Mouse (Mus musculus): ENCODE results near the gene Rps21.

Rps21 gene

DNA sequence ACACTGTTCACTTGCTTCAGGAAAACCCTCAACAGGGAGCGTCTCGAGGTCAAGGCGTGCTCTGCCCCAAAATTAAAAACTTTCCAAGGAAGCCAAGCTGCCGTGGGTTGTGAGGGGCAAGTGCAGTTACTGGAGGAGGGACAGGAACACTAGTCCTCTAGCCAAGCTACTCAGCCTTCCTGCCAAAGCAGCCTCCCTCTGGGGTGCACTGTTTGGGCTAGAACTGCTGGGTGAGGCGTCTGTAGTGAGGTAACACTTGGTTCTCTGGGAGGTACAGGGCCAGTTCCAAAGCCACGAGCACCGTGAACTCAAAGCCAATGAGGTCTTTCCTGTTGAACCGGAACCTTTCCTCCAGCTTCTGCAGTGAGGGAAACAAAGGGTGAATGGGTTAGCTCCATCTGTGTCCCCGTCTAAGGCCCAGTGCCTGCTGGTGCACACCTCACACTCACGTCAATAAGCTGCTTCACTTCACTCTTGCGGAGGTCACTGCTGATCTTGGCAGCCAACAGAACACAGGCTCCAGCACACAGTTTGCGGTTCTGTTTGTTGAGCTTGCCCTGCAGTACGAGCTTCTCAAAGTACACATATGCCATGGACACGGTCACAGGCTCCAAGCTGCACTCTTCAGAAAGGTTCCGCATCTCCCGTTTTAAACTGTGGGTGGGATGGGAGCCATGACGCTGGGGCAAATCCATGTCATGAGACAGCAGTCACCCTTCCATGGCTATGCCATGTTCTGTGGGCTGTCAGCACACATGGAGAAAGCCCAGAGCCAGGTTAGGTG, 2.8 kb downstream of the Rps21 start:
- POLR2A ChIA-PET: interaction anchor here in 3 of 4 experiments (0.6 to 13.2 kb wide), 37 partner anchors 9 to 1283 kb away, joined by 3 to 506 read pairs (median 5); partner anchors contain the start of genes Cables2 (in 3 of the 3), Lama5 (in 2 of the 3), Gata5 (in 1 of the 3) and Ogfr (in 1 of the 3)
- CTCF ChIA-PET: interaction anchor here in 2 of 4 experiments (0.6 to 1.3 kb wide), 2 partner anchors 87 to 476 kb away, joined by 4 to 5 read pairs; no protein-coding TSS in a partner anchor

- CTCF ChIA-PET: interaction anchor here in 1 of 4 experiments (1.3 kb wide), 1 partner anchor 86 kb away, joined by 4 read pairs; no protein-coding TSS in a partner anchor
- POLR2A ChIA-PET: interaction anchor here in 3 of 4 experiments (0.6 to 13.2 kb wide), 33 partner anchors 8 to 347 kb away, joined by 3 to 506 read pairs (median 6); partner anchors contain the start of genes Cables2 (in 3 of the 3), Lama5 (in 2 of the 3), Ogfr (in 1 of the 3) and Osbpl2 (in 1 of the 3)
These were observed 3.7 kb downstream of the Rps21 start for GRCm38 (mm10) chr2:180260610-180261480.

DNA sequence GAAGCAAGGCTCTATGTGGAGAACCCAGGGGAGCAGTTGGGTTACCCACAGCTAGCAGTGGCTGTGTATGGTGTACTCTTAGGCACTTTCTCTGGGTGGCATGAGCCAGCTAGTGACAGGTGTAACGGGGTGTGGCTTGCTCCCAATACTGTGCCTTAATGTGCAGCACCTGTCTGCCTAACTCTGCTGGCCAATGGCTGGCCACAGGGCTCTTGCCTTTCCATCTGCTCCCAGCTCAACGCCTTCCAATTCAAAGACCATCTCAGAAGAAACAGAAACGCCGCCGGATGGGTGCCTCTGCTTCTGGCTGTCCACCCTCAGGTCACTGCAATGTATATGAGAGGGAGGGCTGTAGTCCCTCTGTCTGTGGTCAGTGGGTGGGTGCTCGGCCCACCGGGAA, 4.7 kb downstream of the Rps21 start:
- CTCF ChIA-PET: interaction anchor here in 2 of 4 experiments (0.9 to 1.7 kb wide), 3 partner anchors 11 to 14 kb away, joined by 3 read pairs; partner anchors contain the start of gene Cables2 (in 1 of the 2)
- POLR2A ChIA-PET: interaction anchor here (1.0 to 13.2 kb wide), 16 partner anchors 10 to 346 kb away, joined by 3 to 506 read pairs (median 14); partner anchors contain the start of genes Cables2 (in 3 of the 4), Lama5 (in 2 of the 4) and Gata5 (in 1 of the 4)

GRCm38 (mm10) chr2:180262441-180262840, 5.3 kb downstream of the Rps21 start:
- ChIA-PET CTCF (interaction anchor here in 2 of 4 experiments (0.9 to 1.7 kb wide), 3 partner anchors 10 to 14 kb away, joined by 3 read pairs; partner anchors contain the start of gene Cables2 (in 1 of the 2)), POLR2A (interaction anchor here (0.8 to 13.2 kb wide), 15 partner anchors 9 to 236 kb away, joined by 3 to 506 read pairs (median 23); partner anchors contain the start of genes Cables2 (in 3 of the 4), Lama5 (in 2 of the 4) and Gata5 (in 1 of the 4))

DNA sequence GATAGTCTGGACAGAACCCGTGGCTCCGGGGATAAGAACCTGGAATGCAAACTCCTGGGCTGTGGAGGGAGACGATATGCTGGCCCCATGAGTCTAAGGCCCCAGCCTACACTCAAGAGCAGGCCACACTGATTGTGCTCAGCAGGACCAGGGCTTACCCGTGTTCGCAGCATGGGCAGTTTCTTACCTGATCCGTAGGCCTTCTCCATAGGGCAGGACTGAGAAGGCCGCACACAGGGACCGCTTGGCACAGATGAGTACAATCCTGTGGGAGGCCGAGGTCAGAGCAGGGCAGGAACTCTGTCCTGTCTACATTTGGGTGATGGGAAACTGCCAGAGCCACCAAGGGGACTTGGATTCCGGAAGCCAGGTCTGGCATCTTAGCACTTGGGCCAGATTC, 5.7 kb downstream of the Rps21 start:
- CTCF ChIA-PET: interaction anchor here in 2 of 4 experiments (1.6 to 1.7 kb wide), 2 partner anchors 13 kb away, joined by 3 read pairs; no protein-coding TSS in a partner anchor
- POLR2A ChIA-PET: interaction anchor here (0.8 to 13.2 kb wide), 13 partner anchors 9 to 236 kb away, joined by 3 to 506 read pairs (median 4); partner anchors contain the start of genes Cables2 (in 2 of the 4), Gata5 (in 1 of the 4) and Lama5 (in 1 of the 4)

- CTCF ChIA-PET: no interaction called here
- POLR2A ChIA-PET: interaction anchor here in 2 of 4 experiments (1.3 to 10.3 kb wide), 6 partner anchors 9 to 40 kb away, joined by 3 to 268 read pairs (median 33); partner anchors contain the start of gene Rps21 (in 2 of the 2)
These were observed 10.8 kb downstream of the Rps21 start for GRCm38 (mm10) chr2:180267955-180268354.

DNA sequence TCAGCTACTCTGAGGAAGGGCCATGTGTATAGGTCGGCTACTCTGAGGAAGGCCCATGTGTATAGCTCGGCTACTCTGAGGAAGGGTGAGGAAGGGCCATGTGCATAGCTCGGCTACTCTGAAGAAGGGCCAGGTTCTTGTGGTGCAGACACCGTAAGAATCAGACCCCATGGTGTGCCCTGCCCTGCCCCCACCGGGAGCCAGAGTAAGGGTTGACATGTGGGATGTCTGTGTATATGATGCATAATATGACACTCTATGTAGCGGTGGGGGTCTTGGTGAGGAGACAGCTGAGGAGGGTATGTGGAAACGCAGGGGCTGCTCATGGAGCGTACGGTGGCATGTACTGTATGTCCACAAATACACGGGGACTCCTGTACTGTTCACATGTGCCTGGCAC, 12.2 kb downstream of the Rps21 start:
- POLR2A ChIA-PET: interaction anchor here (0.5 to 10.3 kb wide), 9 partner anchors 9 to 1274 kb away, joined by 3 to 268 read pairs (median 5); partner anchors contain the start of genes Rps21 (in 3 of the 4) and Lama5 (in 1 of the 4)
- CTCF ChIA-PET: interaction anchor here in 1 of 4 experiments (1.0 kb wide), 1 partner anchor 18 kb away, joined by 5 read pairs; no protein-coding TSS in a partner anchor

DNA sequence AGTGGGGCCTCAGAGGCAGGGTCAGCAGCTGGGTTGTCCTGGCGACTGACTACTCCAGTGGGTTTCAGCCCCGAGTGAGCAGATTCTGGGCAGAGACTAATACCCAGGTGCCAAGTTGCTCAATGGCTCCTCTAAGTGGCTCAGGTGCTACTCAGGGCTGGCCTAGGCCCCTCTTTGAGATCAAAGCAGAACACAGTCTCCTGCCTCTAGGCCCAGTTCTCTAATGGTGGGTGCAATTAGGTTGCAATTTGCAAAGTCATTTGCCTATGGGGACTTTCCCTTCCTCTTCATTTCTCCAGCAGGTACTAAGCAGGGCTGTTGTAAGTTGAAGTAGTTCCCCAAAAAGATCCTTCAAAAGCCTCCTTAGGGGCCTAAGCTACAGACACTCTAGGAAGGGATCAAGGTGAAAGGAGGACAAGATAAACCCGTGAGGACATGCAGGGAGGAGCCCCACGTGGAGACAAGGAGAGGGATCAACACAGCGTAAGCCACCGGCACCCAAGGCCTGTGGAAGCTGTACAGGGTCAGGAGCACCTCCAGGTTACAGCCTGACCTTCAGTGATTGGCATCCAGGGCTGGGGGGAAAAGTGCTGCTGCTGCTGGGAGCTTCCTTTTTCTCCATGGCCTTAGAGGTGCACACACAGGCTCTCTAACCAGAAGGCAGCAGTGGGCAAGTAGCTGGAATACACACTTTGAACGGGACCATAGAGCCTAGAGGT, 13.5 kb downstream of the Rps21 start:
- CTCF ChIA-PET: interaction anchor here in 3 of 4 experiments (0.5 to 1.7 kb wide), 8 partner anchors 19 to 478 kb away, joined by 3 to 5 read pairs (median 4); no protein-coding TSS in a partner anchor
- POLR2A ChIA-PET: interaction anchor here (0.7 to 10.3 kb wide), 20 partner anchors 8 to 97 kb away, joined by 3 to 268 read pairs (median 5); partner anchors contain the start of genes Rps21 (in 4 of the 4) and Rbbp8nl (in 1 of the 4)

DNA sequence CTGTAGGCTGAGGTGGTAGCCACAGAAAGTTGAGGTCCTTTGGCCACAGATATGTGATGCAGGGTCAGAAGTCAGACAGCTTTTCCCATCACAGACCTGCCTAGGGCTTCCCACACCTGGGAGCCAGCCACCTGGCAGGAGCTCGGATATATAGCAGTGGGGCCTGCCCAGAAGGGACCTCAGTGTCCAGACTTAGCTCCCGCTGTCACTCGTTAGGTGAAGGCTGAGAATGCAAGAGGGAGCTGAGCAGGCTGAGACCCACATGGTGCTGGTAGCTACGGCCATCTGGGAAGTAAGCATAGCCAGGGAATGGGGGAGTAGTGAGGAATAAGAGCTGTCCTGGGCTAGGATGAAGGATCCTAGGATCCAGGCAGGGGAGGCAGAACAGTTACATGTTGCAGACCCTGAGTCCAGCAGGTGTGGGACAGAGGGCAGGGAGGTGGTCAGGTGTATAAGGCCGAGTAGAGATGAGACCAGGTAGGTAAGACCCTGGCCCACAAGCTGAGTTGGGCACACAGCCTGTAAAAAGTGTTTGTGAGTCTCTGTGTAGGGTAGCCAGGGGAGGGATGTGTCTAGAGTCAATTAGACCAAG, 14.7 kb downstream of the Rps21 start:
- POLR2A ChIA-PET: interaction anchor here (0.5 to 10.3 kb wide), 30 partner anchors 9 to 438 kb away, joined by 3 to 268 read pairs (median 3); partner anchors contain the start of genes Rps21 (in 4 of the 4), Rbbp8nl (in 2 of the 4), Dido1 (in 1 of the 4) and Gid8 (in 1 of the 4)

GRCm38 (mm10) chr2:180272884-180273321, 15.7 kb downstream of the Rps21 start:
- POLR2A ChIA-PET: interaction anchor here (0.6 to 10.3 kb wide), 22 partner anchors 11 to 382 kb away, joined by 3 to 268 read pairs (median 4); partner anchors contain the start of genes Rps21 (in 4 of the 4), Lsm14b (in 1 of the 4), Rbbp8nl (in 1 of the 4) and Slco4a1 (in 1 of the 4)
- CTCF ChIA-PET: interaction anchor here (0.6 to 2.3 kb wide), 14 partner anchors 11 to 723 kb away, joined by 3 to 9 read pairs (median 4); no protein-coding TSS in a partner anchor

More for the DNA sequence above, 14.7 kb downstream of the Rps21 start:
- CTCF ChIA-PET: interaction anchor here in 3 of 4 experiments (0.8 to 2.3 kb wide), 9 partner anchors 75 to 201 kb away, joined by 3 to 9 read pairs (median 5); no protein-coding TSS in a partner anchor

DNA sequence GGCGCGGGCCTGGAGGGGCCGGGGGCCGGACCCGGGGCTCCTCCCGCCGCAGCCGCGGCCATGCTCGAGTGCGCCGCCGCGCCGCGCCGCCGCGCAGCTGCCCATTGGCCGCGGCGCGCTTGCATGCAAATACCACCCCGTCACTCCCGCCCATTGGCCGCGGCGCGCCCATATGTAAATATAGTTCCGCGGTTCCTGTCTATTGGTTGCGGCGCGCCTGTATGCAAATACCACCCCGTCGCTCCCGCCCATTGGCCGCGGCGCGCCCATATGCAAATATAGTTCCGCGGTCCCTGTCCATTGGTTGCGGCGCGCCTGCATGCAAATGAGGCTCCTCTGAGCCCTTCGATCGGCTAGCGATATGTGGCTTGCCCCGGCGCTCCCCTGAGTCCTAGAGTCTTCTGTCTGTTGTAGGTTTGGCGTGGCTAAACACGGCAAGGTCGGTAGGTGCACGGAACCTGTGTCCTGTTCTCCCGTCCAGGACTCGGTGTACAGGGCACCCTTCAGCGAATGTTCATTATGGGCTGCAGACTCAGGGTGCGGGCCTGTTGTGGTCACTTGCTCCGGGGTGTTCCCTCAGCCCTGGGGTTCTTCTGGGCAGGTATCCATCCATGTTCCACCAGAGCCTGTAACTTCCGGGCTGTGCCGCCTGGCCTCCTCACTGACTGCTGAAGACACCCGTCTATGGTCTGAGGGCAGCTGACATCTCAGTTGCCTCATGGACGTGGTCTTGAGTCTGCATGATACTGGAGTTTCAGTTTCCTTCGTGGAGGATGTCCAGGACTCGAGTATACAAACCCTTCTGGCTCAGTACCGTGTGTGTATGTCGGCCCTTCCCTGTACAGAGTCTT, 16.4 kb downstream of the Rps21 start, which contains the start of gene Cables2:
Cables2 (minus strand) TSS at position 103 of the 851 bp plus-strand sequence.
- ChIA-PET CTCF (interaction anchor here (0.6 to 2.3 kb wide), 14 partner anchors 12 to 722 kb away, joined by 3 to 9 read pairs (median 4); no protein-coding TSS in a partner anchor), POLR2A (interaction anchor here (0.6 to 10.3 kb wide), 17 partner anchors 12 to 382 kb away, joined by 3 to 268 read pairs (median 3); partner anchors contain the start of genes Rps21 (in 3 of the 4), Lsm14b (in 1 of the 4), Rbbp8nl (in 1 of the 4) and Slco4a1 (in 1 of the 4))

GRCm38 (mm10) chr2:180274523-180274922, 17.3 kb downstream of the Rps21 start:
- POLR2A ChIA-PET: interaction anchor here in 3 of 4 experiments (0.5 to 10.3 kb wide), 9 partner anchors 11 to 262 kb away, joined by 3 to 268 read pairs (median 4); partner anchors contain the start of genes Rps21 (in 3 of the 3) and Rbbp8nl (in 1 of the 3)

DNA sequence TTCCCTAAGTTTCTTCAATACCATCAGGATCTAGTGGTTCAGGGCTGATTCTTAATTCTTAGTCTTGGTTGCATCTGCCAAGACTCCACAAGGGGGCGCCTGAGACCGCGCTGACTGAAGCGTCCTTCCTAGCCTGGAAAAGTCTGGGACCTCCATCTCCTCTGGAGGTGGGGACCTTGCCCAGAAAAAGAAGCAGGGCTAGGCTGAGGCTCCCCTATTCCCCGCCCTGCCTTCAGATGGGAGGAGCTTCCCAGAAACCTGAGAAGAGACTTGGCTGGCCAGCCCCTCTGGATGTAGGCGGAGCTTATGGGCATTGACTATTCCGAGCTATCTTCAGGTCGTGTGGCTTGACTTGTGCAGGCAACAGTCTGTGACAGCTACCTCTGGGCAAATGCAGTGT, 18.7 kb downstream of the Rps21 start:
- ChIA-PET CTCF (interaction anchor here (0.5 to 3.9 kb wide), 107 partner anchors 8 to 679 kb away, joined by 3 to 110 read pairs (median 4); partner anchors contain the start of genes Gata5 (in 3 of the 4), Rbbp8nl (in 3 of the 4), Osbpl2 (in 2 of the 4) and Mrgbp (in 1 of the 4)), POLR2A (interaction anchor here in 3 of 4 experiments (0.5 to 10.3 kb wide), 85 partner anchors 9 to 880 kb away, joined by 3 to 268 read pairs (median 4); partner anchors contain the start of genes Rps21 (in 3 of the 3), Osbpl2 (in 2 of the 3), Rbbp8nl (in 2 of the 3) and Adrm1 (in 1 of the 3))

More at GRCm38 (mm10) chr2:180274523-180274922, 17.3 kb downstream of the Rps21 start:
- CTCF ChIA-PET: interaction anchor here (0.9 to 3.9 kb wide), 10 partner anchors 15 to 198 kb away, joined by 3 to 110 read pairs (median 5); partner anchors contain the start of gene Rbbp8nl (in 1 of the 4)

GRCm38 (mm10) chr2:180276385-180276784, 19.2 kb downstream of the Rps21 start:
- CTCF ChIA-PET: interaction anchor here (0.5 to 3.9 kb wide), 105 partner anchors 8 to 678 kb away, joined by 3 to 110 read pairs (median 4); partner anchors contain the start of genes Gata5 (in 3 of the 4), Rbbp8nl (in 3 of the 4), Osbpl2 (in 2 of the 4) and Mrgbp (in 1 of the 4)

More at GRCm38 (mm10) chr2:180276385-180276784, 19.2 kb downstream of the Rps21 start:
- POLR2A ChIA-PET: interaction anchor here in 3 of 4 experiments (0.5 to 10.3 kb wide), 80 partner anchors 8 to 824 kb away, joined by 3 to 268 read pairs (median 4); partner anchors contain the start of genes Rps21 (in 3 of the 3), Osbpl2 (in 2 of the 3), Rbbp8nl (in 2 of the 3) and Gata5 (in 1 of the 3)
